Mouse (Mus musculus) heart, postnatal 36 days (tissue): Measurements from ENCODE around the gene Efna1. TPM values are rescaled to one million over a fixed set of nuclear protein-coding genes. Genes with fewer than 3 reads are reported as not detected.
A peak's percentile ranks its signal among the peaks of the same experiment; 100 is the strongest.

Experiments
- DNase-seq, 2 experiments: peaks; one replicate each; pipeline ENCODE4 v3.0.0; 2021 to 2022
- intact Hi-C: fragments of 180-260 bp; cut with DNase I; formaldehyde crosslinking; loops from one replicate; pipeline ENCODE4 v1.15.1; 2025
- total RNA-seq, 2 experiments: library from RNA; stranded (reverse); gene quantifications; 2 replicates each; pipeline ENCODE4 v1.2.3; 2021

Gene Efna1
- total RNA-seq, result 10 to 100 TPM; 28.3 to 42.6 TPM

- intact Hi-C loops, result loop anchor here (1.0 kb wide), 1 partner anchor 15 kb away; no protein-coding TSS in a partner anchor
- DNase-seq, result peak; percentile 72 to 74
Observed at GRCm38 (mm10) chr3:89280606-89281511, at the start of gene Efna1. Gene Efna1, minus strand, starts transcription at chr3:89281142.

- intact Hi-C loops, result no loop called here
- no peak for DNase-seq
Observed at GRCm38 (mm10) chr3:89330346-89330745, 49.4 kb upstream of the Efna1 start.

- intact Hi-C loops, result no loop called here
- DNase-seq, result no peak
Observed at GRCm38 (mm10) chr3:89328623-89329022, 47.7 kb upstream of the Efna1 start.

- intact Hi-C loops, result no loop called here
Observed at GRCm38 (mm10) chr3:89327371-89327870, 46.5 kb upstream of the Efna1 start.

GRCm38 (mm10) chr3:89325882-89326281, 44.9 kb upstream of the Efna1 start:
- intact Hi-C loops, result no loop called here

More at GRCm38 (mm10) chr3:89327371-89327870, 46.5 kb upstream of the Efna1 start:
- DNase-seq, result no peak

GRCm38 (mm10) chr3:89322514-89323165, 41.7 kb upstream of the Efna1 start, which contains the start of gene Efna3:
Gene Efna3, minus strand, starts transcription at chr3:89322965.
- DNase-seq, result peak; percentile 66 to 71
- intact Hi-C loops, result no loop called here

More at GRCm38 (mm10) chr3:89325882-89326281, 44.9 kb upstream of the Efna1 start:
- no peak for DNase-seq

- DNase-seq, result no peak
- intact Hi-C loops, result no loop called here
Observed at GRCm38 (mm10) chr3:89322131-89322500, 41.2 kb upstream of the Efna1 start.

GRCm38 (mm10) chr3:89321183-89322130, 40.5 kb upstream of the Efna1 start:
- no peak for DNase-seq
- intact Hi-C loops, result no loop called here

GRCm38 (mm10) chr3:89320581-89321182, 39.7 kb upstream of the Efna1 start:
- no peak for DNase-seq
- intact Hi-C loops, result no loop called here

GRCm38 (mm10) chr3:89319591-89320350, 38.8 kb upstream of the Efna1 start:
- intact Hi-C loops, result no loop called here
- DNase-seq, result no peak

- intact Hi-C loops, result no loop called here
- no peak for DNase-seq
Observed at GRCm38 (mm10) chr3:89318971-89319590, 38.1 kb upstream of the Efna1 start.

- intact Hi-C loops, result no loop called here
- no peak for DNase-seq
Observed at GRCm38 (mm10) chr3:89318316-89318715, 37.4 kb upstream of the Efna1 start.

GRCm38 (mm10) chr3:89317246-89317645, 36.3 kb upstream of the Efna1 start:
- intact Hi-C loops, result loop anchor here (1.0 kb wide), 3 partner anchors 20 to 169 kb away; no protein-coding TSS in a partner anchor
- DNase-seq, result no peak

- intact Hi-C loops, result loop anchor here (1.0 kb wide), 3 partner anchors 20 to 169 kb away; no protein-coding TSS in a partner anchor
- DNase-seq, result peak; percentile 85 to 88
Observed at GRCm38 (mm10) chr3:89316833-89317232, 35.9 kb upstream of the Efna1 start.

GRCm38 (mm10) chr3:89315930-89316831, 35.2 kb upstream of the Efna1 start:
- intact Hi-C loops, result no loop called here

GRCm38 (mm10) chr3:89315195-89315929, 34.4 kb upstream of the Efna1 start:
- intact Hi-C loops, result no loop called here
- peak; percentile 81 to 87 for DNase-seq

More at GRCm38 (mm10) chr3:89315930-89316831, 35.2 kb upstream of the Efna1 start:
- DNase-seq, result no peak

GRCm38 (mm10) chr3:89314791-89315190, 33.8 kb upstream of the Efna1 start:
- no peak for DNase-seq
- intact Hi-C loops, result no loop called here
